Mouse (Mus musculus) T-cell, adult 66 days (primary cell): ENCODE data around the gene Utrn. TPM values are rescaled to one million over a fixed set of nuclear protein-coding genes. Genes with fewer than 3 reads are reported as not detected.

Experiments
- total RNA-seq, 2 experiments: library from RNA; stranded (reverse); gene quantifications; 3 replicates in 1 of 2; 4 replicates in 1 of 2; pipeline ENCODE4 v1.2.4; 2023

Gene Utrn
- 100 to 1,000 TPM; 434 to 476 TPM for total RNA-seq

GRCm38 (mm10) chr10:12869029-12869671 lies at the start of gene Utrn:
Gene Utrn, minus strand, starts transcription at chr10:12869365.

Other genes starting within 250 kb of the Utrn start
- gene Stx11, start 94.9 kb upstream of the Utrn start, total RNA-seq = 1 to 10 TPM; 6.3 to 9.1 TPM
- 1 to 10 TPM; 8.0 to 9.3 TPM for gene Sf3b5, start 136.0 kb upstream of the Utrn start, total RNA-seq
- 1 to 10 TPM; 1.4 to 1.5 TPM for gene Plagl1, start 191.1 kb upstream of the Utrn start, total RNA-seq